Mouse (Mus musculus): ENCODE measurements around the gene Nphs1. TPM values are rescaled to one million over a fixed set of nuclear protein-coding genes. Genes with fewer than 3 reads are reported as not detected.

The Nphs1 gene
- 1 to 10 TPM in 1 of 2 experiments, under 1 TPM in 1; 0.08 to 7.1 TPM for total RNA-seq (2021)
- long read RNA-seq, experiment 1, partial matches to known transcripts: 0 of 1 reads
- long read RNA-seq, experiment 1, other reads (novel, unspliced or antisense): 1 of 1 reads
- long read RNA-seq, experiment 2, partial matches to known transcripts: 3 of 4 reads
- long read RNA-seq, experiment 2, other reads (novel, unspliced or antisense): 1 of 4 reads

GRCm38 (mm10) chr7:30457629-30458330 lies at the start of gene Nphs1, which contains the start of gene Kirrel2:
Gene Nphs1 (plus strand): TSS chr7:30458315.
Gene Kirrel2 (minus strand): TSS chr7:30457690.
- DNase-seq (ENCODE audit: low spot score in 2 of 2): no peak

- no peak for DNase-seq (ENCODE audit: low spot score in 2 of 2)
These were observed 49.5 kb upstream of the Nphs1 start for GRCm38 (mm10) chr7:30408639-30409038.

GRCm38 (mm10) chr7:30409789-30410188 lies 48.3 kb upstream of the Nphs1 start:
- no peak for DNase-seq (ENCODE audit: low spot score in 2 of 2)

- DNase-seq (ENCODE audit: low spot score in 2 of 2): no peak
These were observed 47.1 kb upstream of the Nphs1 start for GRCm38 (mm10) chr7:30411023-30411422.

- DNase-seq (ENCODE audit: low spot score in 2 of 2): no peak
These were observed 45.4 kb upstream of the Nphs1 start for GRCm38 (mm10) chr7:30412735-30413147.

GRCm38 (mm10) chr7:30413596-30413995 lies 44.5 kb upstream of the Nphs1 start, which contains the start of gene Tyrobp:
Gene Tyrobp (plus strand): TSS chr7:30413760.
- DNase-seq (ENCODE audit: low spot score in 2 of 2): no peak

GRCm38 (mm10) chr7:30417856-30418255 lies 40.3 kb upstream of the Nphs1 start:
- DNase-seq (ENCODE audit: low spot score in 2 of 2): no peak

- no peak for DNase-seq (ENCODE audit: low spot score in 2 of 2)
These were observed 38.3 kb upstream of the Nphs1 start, which contains the start of gene Hcst for GRCm38 (mm10) chr7:30419561-30420499. Gene Hcst (minus strand): TSS chr7:30419854.

- DNase-seq (ENCODE audit: low spot score in 2 of 2): no peak
These were observed 37.4 kb upstream of the Nphs1 start for GRCm38 (mm10) chr7:30420673-30421072.

GRCm38 (mm10) chr7:30421175-30421889 lies 36.8 kb upstream of the Nphs1 start, which contains the start of gene Nfkbid:
Gene Nfkbid (plus strand): TSS chr7:30421732.
- peak in 1 of 2 experiments; percentile 50 for DNase-seq (ENCODE audit: low spot score in 2 of 2)

GRCm38 (mm10) chr7:30421890-30422435 lies 36.2 kb upstream of the Nphs1 start:
- DNase-seq (ENCODE audit: low spot score in 2 of 2): peak; percentile 62 to 73

- no peak for DNase-seq (ENCODE audit: low spot score in 2 of 2)
These were observed 35.6 kb upstream of the Nphs1 start for GRCm38 (mm10) chr7:30422560-30422959.

GRCm38 (mm10) chr7:30423071-30423641 lies 35.0 kb upstream of the Nphs1 start:
- no peak for DNase-seq (ENCODE audit: low spot score in 2 of 2)

- no peak for DNase-seq (ENCODE audit: low spot score in 2 of 2)
These were observed 28.8 kb upstream of the Nphs1 start for GRCm38 (mm10) chr7:30429327-30429726.

- no peak for DNase-seq (ENCODE audit: low spot score in 2 of 2)
These were observed 27.9 kb upstream of the Nphs1 start for GRCm38 (mm10) chr7:30430191-30430590.

GRCm38 (mm10) chr7:30431793-30432192 lies 26.3 kb upstream of the Nphs1 start:
- no peak for DNase-seq (ENCODE audit: low spot score in 2 of 2)

GRCm38 (mm10) chr7:30434238-30434637 lies 23.9 kb upstream of the Nphs1 start:
- peak in 1 of 2 experiments; percentile 56 for DNase-seq (ENCODE audit: low spot score in 2 of 2)

GRCm38 (mm10) chr7:30434701-30435100 lies 23.4 kb upstream of the Nphs1 start:
- DNase-seq (ENCODE audit: low spot score in 2 of 2): no peak

- DNase-seq (ENCODE audit: low spot score in 2 of 2): no peak
These were observed 23.0 kb upstream of the Nphs1 start for GRCm38 (mm10) chr7:30435156-30435555.

- DNase-seq (ENCODE audit: low spot score in 2 of 2): no peak
These were observed 21.2 kb upstream of the Nphs1 start for GRCm38 (mm10) chr7:30436879-30437278.

Data from adrenal gland, postnatal 4 days (tissue).